Mouse (Mus musculus) heart, postnatal 0 days (tissue): ENCODE measurements around the gene Sp4.

Experiments
- CTCF ChIP-seq: IDR thresholded peaks from 2 replicates; pipeline ENCODE4 v1.5.1; 2016; ENCODE audit warnings: antibody characterized with exemption, control low read depth, low read depth
- EP300 ChIP-seq: IDR thresholded peaks from 2 replicates; pipeline ENCODE4 v1.6.1; 2016; ENCODE audit warnings: antibody characterized with exemption, low read depth

- TF ChIP-seq CTCF (no peak), EP300 (no peak)
These were observed 45.9 kb downstream of the Sp4 start for GRCm38 (mm10) chr12:118255292-118255782.
